Mouse (Mus musculus): ENCODE data around the gene Oxld1.
"Not testable (repeated sequence)": the region's sequence is repeated elsewhere in the genome, so short reads cannot be mapped to it uniquely, and the experiment has no call there.

Oxld1 gene

DNA sequence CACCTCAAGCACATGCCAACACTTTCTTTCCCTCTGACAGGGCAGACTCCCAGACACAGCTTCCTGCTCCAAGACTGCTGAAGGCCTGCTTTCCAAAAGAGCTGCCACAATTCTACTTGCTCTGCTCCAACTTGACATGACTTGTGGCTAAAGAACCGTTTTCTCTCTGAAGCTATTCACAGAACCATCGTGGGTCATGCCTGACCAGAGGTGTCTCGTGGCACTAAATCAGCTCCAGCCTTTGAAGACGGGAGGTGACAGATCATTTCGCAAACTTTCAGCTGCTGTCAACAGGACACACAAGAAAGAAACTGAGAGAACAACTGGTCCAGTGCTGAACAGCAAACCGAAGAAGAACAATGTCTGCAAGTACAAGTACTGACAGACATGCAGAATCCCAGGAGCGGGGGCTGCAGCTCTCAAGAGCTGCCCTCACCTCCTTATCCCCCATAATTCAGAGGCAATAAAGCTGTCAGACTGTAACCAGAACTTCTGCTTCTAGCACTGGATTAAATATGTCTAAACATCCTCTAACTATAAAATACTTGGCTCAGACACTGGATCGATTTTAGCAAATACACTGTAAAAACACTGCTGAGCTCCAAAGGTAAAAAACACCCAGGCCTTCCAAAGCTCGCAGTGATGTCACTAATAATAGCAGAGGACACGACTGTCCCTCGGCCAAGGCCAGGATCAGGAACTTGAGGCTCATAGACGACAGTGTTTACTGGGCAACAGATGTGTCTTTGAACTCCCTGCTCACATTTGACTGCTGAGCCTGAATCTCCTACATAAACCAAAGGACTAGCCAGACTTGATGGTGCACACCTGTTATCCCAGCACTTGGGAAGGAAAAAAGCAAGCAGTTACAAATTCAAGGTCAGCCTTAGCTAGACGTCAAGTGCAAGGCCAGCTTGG is 35.0 kb downstream of the Oxld1 start:
- DNase-seq: no peak

GRCm38 (mm10) chr11:120418592-120418991 is 39.3 kb downstream of the Oxld1 start:
- DNase-seq: no peak

DNA sequence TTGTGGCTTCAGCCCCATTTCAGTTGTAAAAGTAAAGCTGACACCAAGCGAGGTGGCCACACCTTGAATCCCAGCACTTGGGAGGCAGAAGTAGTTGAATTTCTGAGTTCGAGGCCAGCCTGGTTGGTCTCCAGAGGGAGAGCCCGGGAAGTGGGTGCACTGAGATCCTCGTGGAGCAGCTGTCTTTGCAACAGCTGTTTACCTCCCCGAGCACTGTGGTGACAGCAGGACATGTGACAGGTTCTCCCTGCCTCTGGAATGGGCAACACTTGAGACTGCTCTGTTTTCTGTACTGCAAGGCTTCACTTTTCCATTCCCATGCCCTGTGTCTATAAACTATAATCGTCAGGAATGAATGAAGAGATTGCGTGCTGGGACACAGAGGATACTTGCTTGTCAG is 40.0 kb downstream of the Oxld1 start:
- DNase-seq: no peak

GRCm38 (mm10) chr11:120413621-120414020 is 44.2 kb downstream of the Oxld1 start:
- DNase-seq: not testable (repeated sequence)

All from kidney, postnatal 36 days (tissue).